Mouse (Mus musculus) cerebellum, postnatal 14 days (tissue): ENCODE data around the gene Uqcc3.
A peak's percentile ranks its signal among the peaks of the same experiment; 100 is the strongest.
"Not testable (repeated sequence)": the region's sequence is repeated elsewhere in the genome, so short reads cannot be mapped to it uniquely, and the experiment has no call there.

Experiments
- DNase-seq, 2 experiments: peaks; one replicate each; pipeline ENCODE4 v3.0.0; 2021; ENCODE audit warnings: mixed read lengths in 2 of 2

Uqcc3 gene

GRCm38 (mm10) chr19:8880311-8881033, at the start of gene Uqcc3:
Uqcc3 (minus strand) TSS chr19:8880923.
- DNase-seq: peak; percentile 91

DNA sequence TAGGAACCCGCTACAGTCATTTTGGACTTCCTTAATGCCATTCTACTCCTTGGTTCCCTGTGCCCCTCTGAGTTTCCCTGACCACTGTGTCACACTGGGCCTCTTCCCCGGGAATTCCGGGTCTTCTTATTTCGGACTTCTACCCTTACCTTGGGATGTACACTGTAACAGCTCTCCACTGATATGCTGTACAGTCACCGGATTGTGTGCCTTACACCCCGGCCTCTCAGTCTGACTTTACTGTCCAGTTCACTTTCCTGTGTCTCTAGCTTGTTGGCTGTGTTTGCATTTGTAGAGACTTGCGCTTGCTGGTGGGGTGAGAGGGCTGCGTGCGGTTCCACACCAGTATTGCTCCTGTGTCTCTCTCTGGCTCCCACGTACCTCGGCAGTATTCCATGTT, 49.4 kb upstream of the Uqcc3 start:
- no peak for DNase-seq

DNA sequence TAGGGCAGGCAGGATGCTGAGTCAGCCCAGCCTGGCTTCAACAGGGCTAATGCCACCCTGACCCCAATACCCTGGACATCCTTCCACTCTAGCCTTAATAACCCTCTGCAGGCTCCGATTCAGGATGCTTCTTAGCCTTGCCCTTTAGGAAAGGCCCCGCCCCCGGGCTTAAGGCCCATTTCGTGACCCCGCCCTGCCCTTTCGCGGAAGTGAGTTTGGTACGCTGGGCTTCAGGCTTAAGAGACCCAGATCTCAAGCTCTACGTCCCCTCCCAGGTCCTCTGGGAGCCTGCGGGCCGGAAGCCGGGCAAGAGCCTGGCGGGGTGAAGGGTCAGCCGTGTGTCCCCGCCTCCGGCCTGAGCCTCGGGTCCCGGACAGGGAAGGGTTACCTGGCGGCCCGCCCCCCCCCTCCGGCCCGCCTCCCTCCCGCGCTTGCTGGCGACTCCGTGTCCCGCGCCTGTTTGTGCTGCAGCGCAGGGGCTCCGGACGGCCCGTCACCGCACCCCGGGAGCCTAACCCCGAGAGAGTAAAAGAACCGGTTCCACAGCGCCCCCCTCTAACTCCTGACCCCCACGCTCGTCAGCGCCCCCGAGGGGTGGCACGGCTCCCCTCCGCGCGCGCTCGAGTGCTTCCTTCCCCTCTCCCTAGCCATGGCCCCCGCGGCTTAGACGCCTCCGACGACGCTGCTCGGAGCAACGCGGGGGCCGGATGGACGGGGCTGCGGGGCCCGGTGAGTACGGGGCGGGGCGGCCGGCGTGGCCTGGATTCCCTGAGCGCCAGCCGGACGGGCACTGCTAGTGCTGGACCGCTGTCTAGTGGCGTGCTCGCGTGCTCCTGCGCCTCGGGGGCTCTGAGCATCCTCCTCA, 48.7 kb upstream of the Uqcc3 start, which contains the start of the genes Rom1 and Eml3:
TSS of gene Rom1 (minus strand) at position 133 of the 865 bp plus-strand sequence.
TSS of gene Eml3 (plus strand) at position 329 of the 865 bp plus-strand sequence.
- DNase-seq: peak; percentile 67 to 80

DNA sequence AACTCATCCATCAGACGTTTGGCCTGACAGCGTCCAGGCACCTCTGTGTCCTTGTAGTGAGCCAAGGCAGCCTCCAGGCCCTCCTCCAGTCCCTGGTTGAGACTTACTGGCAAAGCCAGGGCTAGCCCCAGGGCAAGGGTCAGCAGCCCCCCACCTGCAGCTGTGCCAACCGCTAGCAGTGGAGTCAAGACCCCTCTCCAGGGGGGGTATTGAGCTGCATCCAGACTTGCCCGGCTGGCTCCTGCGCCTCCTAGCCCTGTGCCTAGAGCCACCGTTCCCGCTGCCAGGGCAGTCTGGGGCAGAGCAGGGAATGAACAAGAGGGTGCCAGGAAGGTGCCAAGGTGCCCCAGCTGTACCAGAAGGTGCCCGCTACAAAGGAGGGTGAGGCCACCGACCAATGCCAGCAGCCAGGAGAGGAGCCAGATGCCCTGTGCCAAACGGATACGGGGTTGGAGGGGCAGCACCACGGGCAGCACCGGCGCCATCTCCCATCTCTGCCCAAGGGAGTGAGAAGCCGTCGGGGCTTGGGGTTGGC, 48.0 kb upstream of the Uqcc3 start:
- DNase-seq: peak; percentile 58 to 64

DNA sequence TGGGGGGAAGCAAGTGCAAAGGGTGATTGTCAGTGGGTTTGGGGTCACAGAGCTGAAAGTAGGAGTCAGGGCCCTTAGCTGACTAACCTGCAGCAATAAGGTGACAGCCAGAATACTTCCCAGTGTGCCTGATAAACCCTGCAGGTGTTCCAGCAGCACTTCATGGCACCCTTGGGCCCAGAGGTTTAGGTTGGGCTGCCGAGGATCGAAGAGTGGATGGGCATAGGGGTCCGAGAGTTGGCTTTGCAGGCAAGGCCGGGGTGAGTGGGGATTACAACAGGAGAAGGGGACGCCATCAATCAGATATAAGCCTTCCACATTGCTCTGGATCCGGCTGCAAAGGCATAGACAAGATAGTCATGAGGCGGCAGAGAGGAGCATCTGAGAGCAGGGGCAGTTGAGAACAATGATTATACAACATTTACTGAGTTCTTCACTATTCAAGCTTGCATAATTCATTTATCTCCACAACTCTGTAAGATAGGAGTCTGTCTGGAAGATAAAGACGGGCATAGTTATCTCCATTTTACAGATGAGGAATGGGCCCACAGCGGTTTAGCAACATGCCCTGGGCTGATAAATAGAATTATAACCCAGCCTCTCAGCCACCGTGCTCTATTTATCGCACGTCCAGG, 47.3 kb upstream of the Uqcc3 start:
- no peak for DNase-seq

DNA sequence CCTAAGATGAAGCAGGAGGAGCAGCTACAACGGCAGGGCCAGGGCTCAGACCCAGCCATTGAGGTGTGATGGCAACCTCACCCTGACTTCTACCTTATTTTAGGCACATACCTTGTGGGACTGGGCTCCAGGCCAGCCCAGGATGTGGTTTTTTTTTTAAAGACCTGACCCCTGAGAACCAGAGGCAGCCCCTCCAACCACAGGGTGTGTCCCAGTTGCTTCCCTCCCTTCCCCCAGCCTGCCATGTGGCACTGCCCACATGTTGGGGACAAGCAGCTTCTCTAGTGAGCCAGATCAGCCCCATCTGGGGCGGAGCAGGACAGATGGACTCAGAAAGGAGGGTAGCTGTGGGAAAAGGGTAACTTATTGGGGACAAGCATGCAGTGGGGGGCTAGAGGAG, 46.0 kb upstream of the Uqcc3 start:
- no peak for DNase-seq

DNA sequence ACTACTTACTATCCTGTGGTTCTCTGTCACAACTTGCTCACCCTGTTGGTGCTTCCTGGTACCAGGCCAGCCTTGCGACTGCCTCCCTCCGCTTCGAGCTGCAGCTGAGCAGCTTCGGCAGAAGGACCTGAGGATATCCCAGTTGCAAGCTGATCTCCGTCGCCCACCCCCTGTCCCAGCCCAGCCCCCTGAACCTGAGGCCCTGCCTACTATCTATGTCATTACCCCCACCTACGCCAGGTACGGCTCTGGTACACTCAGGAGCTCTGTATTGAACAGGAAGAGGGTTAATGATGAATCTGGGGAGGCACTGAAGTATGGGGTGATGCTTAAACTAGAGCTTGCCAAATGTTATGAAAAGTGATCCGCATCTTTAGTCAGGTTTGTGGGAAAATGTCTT, 41.0 kb upstream of the Uqcc3 start:
- peak in 1 of 2 experiments; percentile 18 for DNase-seq

- DNase-seq: peak in 1 of 2 experiments; percentile 38
Observed at GRCm38 (mm10) chr19:8920836-8921291, 40.1 kb upstream of the Uqcc3 start.

DNA sequence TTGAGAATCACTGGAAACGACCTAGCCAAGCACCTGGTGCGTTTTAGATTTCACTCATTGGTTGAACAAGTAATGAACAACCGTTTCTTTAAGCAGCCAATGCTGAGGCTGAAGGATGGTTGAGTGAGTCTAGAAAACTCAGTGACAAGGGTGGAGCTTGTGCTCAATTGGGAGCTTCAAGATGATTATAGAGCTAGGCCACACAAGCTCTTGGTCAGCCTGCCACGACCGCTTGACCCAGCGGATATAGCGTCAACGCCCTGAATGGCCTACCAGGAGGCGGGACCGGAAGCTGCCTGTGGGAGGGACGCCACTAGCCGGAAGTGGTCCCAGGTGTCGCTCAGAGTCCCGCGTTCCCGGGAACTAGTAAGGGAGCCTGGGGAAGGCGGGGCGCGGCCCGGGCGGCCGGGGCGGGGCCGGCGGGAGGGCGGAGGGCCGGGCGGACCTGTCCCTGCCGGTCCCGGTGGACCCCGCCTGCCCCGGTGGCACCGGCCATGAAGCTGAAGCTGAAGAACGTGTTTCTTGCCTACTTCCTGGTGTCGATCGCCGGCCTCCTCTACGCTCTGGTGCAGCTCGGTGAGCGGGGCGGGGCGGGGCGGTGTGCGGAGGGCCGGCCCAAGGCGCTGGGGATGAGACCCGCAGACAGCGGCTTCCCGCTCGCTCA, 39.5 kb upstream of the Uqcc3 start, which contains the start of gene B3gat3:
TSS of gene B3gat3 (plus strand) at position 302 of the 664 bp plus-strand sequence.
- peak; percentile 94 to 96 for DNase-seq

GRCm38 (mm10) chr19:8919684-8920072, 39.0 kb upstream of the Uqcc3 start:
- DNase-seq: no peak

- no peak for DNase-seq
Observed at GRCm38 (mm10) chr19:8919000-8919399, 38.3 kb upstream of the Uqcc3 start.

DNA sequence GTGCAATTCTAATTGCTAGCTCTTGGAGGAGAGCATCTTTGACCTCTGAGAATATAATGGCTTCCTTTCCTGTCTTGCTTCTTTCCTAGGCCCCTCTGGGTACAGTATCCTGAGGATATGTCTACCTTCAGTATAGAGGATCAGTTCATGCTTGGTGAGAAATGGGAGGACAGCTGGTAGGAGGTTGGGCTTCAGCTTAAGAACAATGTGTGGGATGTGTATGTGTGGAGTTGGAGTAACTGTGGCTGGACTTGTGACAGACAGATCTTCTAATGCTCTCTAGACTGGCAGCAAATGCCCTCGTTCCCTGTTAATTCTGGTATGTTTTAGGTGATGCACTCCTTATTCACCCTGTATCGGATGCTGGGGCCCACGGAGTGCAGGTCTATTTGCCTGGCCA, 33.5 kb upstream of the Uqcc3 start:
- no peak for DNase-seq

DNA sequence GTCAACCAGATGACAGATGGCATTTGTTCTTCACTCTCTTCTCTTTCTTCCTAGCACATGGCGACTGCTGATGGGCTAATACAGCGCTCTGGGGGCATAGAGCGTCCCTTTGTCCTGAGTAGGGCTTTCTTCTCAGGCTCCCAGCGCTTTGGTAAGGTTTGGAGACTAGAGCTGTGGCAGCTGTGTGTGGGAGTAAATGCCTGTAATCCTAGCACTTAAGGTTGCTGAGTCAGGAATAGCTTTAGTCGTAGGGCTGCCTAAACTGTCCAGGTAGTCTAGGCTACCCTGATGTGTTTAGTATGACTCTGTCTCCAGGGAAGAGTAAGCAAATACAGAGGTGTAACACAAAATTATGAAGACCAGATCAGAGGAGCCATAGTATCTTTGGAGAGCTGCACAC, 31.1 kb upstream of the Uqcc3 start:
- no peak for DNase-seq

DNA sequence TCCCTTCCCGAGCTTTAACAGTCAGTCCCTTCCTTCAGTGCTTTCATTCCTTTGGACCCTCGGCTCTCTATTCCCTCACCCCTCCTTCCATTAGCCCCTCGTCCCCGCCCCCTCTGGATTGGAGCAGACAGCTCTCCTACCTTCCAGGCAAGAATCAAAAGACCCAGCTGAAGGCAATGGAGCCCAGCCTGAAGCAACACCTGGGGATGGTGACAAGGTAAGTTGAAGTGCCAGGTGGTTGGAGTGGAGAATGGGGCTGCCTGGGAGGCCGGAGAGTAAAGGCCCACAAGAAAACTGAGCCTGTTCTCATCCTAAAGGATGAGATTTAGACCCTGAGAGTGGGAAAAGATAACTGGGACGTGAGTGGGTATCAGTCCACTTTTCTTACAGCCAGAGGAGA, 27.8 kb upstream of the Uqcc3 start:
- no peak for DNase-seq

GRCm38 (mm10) chr19:8903412-8903811, 22.7 kb upstream of the Uqcc3 start:
- DNase-seq: no peak

DNA sequence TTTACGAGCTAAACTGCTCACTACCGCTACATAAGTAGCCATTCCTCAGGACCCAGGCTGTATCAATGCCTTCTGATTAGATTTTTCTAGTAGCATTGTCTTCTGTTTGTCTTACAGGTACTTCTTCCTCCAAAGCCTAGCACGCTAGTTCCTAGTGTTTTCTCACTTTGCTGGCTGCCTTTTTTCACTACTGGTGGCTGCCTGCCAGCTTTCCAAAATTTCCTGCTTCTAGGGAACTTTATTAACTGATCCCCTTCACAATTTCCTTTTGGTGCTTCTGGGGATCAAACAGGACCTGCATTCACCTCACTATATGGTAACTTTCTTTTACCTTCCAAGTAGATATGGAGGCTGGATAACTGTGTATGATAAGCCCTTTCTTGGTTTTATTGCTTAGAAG, 18.4 kb upstream of the Uqcc3 start:
- peak in 1 of 2 experiments; percentile 42 for DNase-seq

- no peak for DNase-seq
Observed at GRCm38 (mm10) chr19:8898576-8898975, 17.9 kb upstream of the Uqcc3 start.

GRCm38 (mm10) chr19:8897865-8898495, 17.3 kb upstream of the Uqcc3 start, which contains the start of gene Ganab:
Ganab (plus strand) TSS chr19:8898071.
- DNase-seq: peak; percentile 94 to 95

- peak; percentile 56 to 64 for DNase-seq
Observed at GRCm38 (mm10) chr19:8897211-8897864, 16.6 kb upstream of the Uqcc3 start.

DNA sequence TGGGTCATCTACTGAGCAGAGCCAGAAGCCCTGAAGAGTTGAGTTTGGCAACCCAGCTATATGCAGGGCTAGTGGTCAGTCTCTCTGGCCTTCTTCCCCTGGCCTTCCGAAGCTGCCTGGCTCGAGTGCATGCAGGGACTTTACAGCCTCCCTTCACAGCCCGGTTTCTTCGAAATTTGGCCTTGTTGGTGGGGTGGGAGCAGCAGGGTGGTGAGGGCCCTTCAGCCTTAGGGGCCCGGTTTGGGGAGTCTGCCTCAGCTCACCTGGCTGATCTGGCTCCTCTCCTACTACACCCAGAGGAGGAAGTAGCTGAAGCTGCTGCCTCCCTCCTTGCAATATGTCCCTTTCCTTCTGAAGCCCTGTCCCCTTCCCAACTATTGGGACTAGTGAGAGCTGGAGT, 15.5 kb upstream of the Uqcc3 start:
- DNase-seq: not testable (repeated sequence)

- peak in 1 of 2 experiments; percentile 41 for DNase-seq
Observed at GRCm38 (mm10) chr19:8895397-8895960, 14.8 kb upstream of the Uqcc3 start.
